Mouse (Mus musculus) CH12F3 (cell line): ENCODE data around the gene Anks1.

Experiments used
- in situ Hi-C: fragments of 300-500 bp; cut with MboI; formaldehyde crosslinking; loops from 2 replicates; pipeline ENCODE4 v1.14.3; 2020; ENCODE audit warnings: low sequenced_read_pairs

Gene Anks1

DNA sequence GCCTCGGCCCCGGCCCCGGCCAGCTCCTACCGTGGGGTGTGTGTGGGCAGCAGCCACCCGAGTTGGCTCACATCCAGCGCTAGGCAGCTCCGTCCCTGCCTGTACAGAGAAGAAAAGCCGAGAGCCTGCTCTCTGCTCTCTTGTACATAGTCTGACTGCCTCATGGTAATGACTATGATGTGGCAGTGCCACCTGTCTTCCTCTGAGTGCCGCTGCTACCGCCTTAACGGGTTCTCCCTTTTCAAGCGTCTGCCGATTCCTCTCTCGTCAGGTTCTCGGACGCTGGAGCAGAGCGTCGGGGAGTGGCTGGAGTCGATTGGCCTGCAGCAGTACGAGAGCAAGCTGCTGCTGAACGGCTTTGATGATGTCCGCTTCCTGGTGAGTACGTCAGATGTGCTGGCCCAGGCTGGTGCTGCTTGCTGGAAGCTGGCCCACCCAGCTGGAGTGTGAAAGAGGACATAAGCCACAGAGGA is 133.2 kb downstream of the Anks1 start:
- in situ Hi-C loops: no loop called here

DNA sequence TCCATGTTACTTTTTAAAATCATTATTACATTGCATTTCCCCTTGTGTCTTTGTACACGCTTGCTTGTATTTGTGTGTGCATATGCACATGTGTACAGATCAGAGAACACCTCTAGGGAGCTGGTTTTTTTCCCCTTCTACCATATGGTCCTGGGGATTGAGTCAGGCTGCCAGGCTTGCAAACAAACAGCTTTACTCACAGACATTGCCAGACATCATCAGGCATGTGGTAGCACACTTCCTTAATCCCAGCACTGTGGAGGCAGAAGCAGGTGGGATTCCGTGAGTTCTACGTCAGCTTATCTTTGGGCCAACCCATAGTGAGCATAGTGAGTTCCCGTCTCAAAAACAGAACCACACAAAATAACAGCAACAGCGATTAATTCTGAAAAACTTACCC is 137.9 kb downstream of the Anks1 start:
- in situ Hi-C loops: no loop called here

DNA sequence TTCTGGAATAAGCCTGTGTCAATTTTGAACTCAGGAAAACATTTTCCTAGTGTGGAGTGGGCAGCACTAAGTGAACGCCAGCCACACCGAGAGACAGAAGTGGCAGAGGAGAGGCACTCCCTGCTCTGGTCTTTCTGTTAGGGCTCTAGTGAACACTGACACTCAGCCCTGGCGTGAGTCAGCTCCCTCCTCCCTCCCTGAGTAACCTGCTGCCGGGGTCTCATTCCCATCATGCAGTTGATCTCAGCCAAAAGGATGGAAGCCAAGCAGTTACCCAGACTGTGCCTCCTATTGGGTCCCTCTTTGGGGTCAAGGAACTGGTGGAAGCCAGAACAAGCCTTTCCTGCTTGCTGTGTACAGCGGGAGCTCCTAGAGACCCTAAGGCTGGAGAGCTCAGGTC is 138.4 kb downstream of the Anks1 start:
- in situ Hi-C loops: no loop called here

DNA sequence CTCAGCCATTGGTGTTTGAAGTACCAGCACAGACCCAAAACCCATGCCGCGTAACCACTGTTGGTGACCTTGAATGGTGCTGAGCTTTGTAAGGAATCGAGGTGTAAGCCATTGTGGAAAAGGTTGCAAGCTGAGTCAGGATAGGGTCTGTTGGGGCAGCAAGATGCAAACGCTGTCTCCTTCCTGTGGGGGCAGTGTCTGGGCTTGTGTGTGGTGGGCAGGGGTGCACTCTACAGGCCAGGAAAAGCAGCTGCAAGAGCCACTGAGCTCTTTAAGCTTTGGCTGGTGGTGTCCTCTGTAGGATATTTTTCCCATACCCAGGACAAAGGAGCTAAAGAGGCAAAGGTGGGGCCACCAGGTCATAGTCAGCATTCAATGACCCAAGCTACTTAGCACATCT is 139.3 kb downstream of the Anks1 start:
- in situ Hi-C loops: no loop called here

DNA sequence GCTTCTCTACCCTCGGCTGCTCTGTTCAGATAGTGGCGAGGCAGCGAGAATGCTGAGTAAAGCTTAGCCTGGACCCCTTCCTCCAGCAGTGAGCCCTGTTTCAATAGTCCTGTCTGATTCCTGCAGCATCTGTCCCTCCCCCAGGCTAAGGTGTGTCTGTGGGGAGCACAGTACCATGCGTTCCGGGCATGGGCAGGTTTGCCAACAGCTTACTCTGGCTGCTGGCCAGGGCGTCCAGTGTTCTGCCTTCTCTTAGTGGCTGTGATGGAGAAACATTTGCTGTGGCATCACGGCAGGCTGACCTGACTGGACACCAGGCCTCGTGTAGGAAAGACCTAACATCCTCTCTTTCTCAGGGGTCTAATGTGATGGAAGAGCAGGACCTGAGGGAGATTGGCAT is 141.1 kb downstream of the Anks1 start:
- in situ Hi-C loops: no loop called here

DNA sequence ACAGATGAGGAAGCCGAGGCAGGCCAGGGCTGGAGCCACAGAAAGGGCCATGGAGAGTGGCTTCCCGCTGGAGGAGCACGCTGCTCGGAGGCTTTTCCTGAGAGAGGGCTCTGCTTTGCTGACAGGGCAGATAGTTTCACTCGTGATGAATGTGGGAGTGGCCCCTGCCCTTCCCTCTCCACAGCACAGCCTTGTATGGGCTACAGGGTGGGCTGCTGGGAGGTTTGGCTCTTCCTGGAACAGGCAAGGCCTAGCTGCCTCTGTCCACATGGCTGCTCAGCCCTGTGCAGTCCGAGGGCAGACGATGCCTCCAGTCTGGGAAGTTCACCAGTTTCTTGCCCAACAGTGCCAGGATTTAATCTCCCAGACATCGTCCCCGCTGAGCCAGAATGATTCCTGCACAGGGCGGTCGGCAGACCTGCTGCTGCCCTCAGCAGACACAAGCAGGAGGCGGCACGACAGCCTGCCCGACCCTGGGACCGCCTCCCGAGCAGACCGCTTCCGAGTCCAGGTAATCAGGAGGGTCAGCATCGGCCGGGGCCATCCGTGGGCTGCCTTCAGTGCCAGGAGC is 143.3 kb downstream of the Anks1 start:
- in situ Hi-C loops: no loop called here

DNA sequence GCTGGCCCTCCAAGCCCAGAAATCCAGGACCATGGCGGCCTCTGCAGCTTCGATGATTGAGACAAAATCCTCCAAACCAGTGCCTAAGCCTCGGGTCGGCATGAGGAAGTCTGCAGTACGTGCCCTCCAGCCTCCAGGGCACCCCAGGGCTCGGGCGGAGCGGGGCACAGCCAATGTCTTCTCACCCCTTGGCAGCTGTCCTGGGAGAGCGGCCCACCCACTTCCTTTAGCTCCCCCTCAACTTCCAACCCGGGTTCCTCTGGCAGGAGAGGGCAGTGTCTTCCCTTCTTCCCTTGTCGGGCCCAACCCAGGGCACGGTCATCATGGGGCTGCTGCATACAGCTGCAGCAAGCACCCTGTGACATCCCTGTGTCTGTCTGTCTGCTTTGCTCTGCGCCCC is 149.2 kb downstream of the Anks1 start:
- in situ Hi-C loops: no loop called here

DNA sequence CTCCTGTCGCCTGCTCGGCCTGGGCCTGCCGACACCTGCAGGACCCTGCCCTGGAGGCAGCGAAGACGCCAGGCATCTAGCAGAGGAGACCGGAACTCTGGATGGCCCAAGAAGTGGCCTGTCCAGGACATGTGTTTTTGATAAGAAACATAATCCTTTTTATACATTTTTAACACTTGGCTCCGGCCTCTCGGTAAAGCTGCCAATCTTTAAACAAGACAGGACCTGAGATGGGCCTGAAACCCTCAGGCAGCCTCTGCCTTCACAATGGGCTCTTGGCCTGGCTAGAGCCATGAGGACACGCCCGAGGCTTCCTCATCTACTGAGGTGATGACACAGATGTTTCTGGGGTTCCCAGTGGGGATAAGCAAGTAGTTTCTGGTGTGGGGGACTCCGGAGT is 151.6 kb downstream of the Anks1 start:
- in situ Hi-C loops: no loop called here

DNA sequence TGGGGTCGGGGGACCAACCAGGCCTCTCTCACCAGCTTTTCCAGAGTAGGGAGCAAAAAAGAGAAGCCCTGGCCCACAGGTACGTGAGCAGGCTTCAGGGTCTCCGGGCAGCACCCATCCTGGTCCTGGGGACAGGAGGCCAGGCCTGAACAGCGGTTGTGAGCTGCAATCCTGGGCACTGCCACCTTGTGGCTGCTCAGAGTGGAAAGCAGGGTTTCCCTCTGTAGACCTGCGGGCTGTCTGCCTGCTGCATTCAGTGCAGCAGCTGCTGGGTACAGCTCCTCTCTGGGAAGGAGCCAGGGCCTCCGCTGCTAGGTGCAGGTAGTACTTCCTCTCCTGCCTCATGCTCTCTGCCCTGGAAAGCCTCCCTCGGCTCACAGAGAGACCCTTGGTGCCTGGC is 152.4 kb downstream of the Anks1 start:
- in situ Hi-C loops: no loop called here

DNA sequence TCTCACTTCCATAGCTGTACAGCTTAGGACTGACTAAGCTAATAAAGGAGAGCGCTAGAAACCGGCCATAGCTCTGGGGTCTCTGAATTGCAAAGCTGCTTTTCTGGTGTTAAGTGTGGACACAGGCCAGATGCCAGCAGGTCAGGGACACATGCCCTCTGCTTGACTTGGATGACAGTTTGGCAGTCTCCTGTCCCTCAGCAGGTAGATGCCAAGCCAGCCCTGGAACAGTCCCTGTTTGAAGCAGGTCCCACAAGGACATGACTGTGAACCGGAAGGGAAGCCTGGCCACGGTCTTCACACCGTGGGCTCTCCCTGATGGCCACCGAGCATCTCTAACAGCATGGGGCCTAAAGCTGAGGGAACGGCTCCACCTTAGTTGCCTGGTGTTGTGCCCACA is 153.6 kb downstream of the Anks1 start:
- in situ Hi-C loops: no loop called here

DNA sequence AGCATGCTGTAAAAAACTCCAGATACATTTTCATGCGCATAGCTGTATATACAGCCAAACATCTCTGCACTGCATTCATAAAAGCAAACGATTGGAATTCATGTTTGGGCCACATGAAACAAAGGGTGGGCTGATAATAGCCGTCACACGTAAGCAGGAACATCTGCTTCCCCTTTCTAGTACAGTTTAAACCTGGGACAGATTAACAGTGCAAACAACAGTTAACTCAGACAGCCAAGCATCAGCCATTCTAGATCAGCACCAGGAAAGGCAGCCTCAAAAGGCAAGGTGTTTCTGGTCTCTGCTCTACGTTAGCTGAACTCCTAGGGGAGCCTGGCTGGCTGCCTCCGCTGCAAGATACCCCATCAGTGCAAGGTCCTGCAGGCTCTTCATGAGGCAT is 154.1 kb downstream of the Anks1 start:
- in situ Hi-C loops: no loop called here

DNA sequence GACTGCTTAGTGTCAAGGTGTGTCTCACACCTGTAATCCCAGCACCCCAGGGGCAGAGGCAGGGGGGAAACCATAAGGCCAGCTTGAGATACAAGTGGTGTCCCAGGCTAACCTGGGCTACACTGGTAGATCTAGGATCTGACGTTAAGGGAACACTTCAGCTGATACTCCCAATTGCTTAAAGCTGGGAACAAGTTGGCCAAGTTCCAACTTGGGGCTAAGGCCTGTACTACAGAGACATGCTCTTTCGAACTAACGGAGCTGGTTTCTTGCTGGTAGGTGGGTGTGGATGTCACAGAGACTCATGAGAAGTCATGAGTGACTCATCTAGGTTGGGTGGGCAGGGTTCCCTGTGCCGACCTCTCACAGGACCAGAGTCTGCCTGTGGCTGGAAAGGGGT is 158.2 kb downstream of the Anks1 start:
- in situ Hi-C loops: no loop called here

DNA sequence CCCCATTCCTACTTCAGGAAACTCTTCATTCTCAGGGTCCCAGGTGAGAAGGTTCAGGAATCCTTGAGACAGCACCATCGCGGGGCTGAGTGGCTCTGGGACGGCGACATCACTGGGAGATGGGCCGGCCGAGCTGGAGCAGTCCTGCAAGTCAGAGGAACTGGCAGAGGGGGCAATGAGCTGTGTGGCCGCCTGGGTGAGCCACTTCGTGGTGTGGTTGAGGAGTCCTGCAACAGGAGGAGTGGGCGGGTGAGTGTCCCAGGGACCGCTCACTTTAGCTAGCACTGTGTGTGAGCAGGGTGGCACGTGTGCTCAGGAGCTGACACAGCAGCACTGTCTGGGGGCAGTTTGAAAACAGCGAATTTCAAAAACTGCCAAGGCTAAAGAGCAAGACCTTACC is 160.3 kb downstream of the Anks1 start:
- in situ Hi-C loops: no loop called here

DNA sequence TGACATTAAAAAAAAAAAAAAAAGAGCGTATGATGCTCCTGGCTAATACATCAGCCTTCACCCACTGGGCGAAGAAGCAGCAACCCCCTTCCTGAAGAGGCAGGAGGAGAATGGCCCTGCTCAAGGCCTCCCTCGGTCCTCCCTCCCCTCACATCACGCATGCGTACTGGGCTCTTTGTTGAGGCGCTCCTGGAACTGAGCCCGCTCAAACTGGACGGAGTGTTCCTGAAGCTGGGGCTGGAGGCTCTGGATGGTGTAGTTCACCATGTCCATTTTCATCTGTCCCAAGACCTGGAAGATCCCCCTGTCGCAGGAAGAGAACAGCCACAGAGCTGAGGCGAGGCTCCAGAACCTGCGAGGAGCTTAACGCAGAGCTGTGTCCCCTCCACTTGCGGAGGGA is 161.2 kb downstream of the Anks1 start:
- in situ Hi-C loops: no loop called here

DNA sequence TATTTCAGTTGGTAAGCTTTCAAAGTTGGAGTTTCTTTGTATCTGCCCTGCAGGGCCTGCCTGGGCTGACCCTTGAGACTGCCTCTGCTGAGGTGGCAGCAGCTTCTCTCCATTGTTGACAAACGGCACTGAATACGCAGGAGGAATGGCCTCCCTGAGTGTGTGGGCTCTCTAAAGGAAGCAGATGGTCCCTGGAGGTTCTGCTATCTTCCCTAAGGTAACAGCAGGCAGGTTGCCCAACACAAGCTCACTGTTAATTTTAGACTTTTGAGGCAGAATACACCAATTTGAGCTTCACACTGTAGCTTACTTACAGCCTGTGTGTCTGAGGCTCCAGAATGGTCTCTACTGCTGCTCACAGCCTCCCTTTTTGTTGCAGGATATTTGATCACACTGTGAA is 163.6 kb downstream of the Anks1 start:
- in situ Hi-C loops: no loop called here

DNA sequence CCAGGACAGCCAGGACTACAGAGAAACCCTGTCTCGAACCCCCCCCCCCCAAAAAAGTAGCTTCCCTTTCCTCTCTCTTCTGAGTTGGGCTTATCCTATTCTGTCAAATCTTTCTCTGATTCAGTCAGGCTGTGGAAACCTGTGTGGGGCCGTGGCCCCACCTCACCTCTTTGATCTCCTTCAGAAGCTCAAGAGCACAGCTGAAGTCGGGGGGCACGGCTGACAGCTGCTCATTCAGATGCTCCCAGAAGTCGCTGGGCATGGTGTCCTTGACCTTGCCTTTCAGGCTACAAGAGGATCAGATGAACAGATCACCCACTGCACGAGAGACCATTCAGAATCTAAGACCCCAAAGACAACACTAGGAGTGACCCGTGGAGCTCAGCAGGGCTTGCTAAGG is 165.4 kb downstream of the Anks1 start:
- in situ Hi-C loops: no loop called here

DNA sequence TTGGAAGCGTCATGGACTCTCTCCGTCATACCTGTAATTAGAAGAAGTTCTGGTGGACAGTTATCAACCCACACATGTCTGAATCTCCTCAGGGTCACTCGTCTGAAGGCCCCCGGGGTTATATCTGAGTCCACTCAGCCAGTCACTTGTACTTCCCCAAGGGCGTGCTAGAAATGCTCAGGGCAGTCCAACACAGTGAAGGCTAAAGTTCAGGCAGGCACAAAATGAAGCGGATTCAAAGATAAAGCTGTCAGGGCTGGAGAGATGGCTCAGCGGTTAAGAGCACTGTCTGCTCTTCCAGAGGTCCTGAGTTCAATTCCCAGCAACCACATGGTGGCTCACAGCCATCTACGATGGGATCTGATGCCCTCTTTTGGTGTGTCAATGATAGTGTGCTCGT is 168.9 kb downstream of the Anks1 start:
- in situ Hi-C loops: no loop called here

DNA sequence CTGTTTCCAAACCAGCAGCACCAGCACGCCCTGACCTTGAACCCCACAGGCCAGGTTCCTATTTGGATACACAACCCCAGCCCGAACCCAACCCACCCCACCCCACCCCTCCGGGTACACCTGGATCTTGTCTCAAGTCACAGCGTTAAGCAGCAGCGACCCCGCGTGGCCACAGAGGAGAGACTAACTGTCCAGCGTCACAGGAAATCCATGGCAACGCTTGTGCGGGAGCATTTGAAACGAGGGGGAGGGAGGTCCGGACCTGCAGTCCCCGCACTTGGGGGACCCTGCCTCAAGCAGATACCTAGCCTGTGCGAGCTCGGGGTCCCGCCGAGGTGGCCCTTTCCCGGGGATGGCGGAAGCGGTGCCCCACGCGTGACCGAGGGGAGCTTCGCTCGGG is 170.5 kb downstream of the Anks1 start:
- in situ Hi-C loops: loop anchor here (5.0 kb wide), 1 partner anchor 83 kb away; no protein-coding TSS in a partner anchor

DNA sequence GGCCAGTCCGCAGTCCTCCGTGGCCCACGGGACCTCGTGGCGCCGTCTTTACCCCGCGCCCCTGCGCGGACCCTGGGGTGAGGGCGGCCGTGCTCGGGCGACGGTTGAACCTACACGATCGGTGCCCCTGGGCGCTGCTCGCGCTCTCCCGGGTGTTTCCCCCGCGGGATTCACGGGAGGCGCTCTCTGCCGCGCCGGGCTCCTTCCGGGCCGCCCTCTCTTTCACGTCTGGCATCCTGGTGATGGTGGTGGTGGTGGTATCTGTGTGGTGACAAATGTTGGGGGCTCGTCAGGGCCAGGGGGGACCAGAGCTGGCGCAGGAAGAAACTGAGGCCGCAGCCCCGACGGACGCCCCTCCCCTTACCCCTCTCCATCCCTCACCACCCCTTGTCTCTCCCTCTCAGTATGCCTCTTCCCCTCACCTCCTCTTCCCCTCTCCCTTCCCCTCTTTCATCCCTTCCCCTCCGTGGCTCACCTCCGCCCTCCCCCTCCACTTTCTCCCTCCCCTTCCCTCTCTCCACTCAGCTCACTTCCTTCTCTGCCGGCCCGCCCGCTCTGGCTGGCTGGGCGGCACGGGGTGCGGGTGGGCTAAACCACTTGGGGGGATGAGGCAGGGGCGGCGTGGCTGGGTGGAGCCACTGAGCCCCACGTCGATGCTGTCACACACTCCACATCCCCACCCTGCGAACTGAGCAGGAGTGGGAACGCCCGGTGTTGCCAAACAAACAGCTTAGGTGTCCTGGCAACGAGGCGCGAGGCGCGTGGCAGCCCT is 171.1 kb downstream of the Anks1 start, which contains the start of gene Tcp11:
Tcp11 (minus strand) TSS at position 595 of the 772 bp plus-strand sequence.
- in situ Hi-C loops: loop anchor here (5.0 kb wide), 1 partner anchor 82 kb away; no protein-coding TSS in a partner anchor

DNA sequence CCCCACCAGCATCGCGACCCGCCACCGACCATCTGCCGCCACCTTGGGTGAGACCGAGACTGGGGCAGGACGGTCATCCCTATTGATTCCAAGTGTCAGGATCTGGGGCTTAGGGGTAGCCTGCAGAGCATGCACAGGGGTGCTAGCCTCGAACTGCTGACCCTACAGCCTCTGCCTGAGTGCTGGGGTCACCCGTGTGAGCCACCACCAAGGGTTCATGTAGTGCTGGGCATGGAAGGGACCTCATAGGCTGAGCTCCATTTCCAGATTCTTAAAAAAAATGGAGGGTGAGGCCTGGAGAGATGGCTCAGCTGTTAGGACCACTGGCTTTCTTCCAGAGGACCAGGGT is 171.7 kb downstream of the Anks1 start:
- in situ Hi-C loops: loop anchor here (5.0 kb wide), 1 partner anchor 82 kb away; no protein-coding TSS in a partner anchor

DNA sequence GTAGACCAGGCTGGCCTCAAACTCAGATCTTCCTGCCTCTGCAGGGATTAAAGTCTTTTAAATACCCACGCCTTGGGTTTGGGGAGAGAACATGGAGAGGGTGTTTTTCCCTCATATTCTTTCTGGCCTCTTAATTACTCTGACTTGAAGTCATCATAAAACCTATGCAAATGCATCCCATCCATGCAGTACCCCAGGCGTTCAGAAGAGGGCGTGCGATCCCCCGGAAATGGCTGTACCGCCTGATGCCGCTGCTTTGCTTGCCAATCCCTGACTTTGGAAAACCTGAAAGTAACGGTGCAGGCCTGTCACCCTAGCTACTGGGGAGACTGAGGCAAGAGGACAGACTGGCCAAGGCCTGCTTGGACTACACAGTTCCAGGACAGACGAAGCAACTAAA is 172.3 kb downstream of the Anks1 start:
- in situ Hi-C loops: loop anchor here (5.0 kb wide), 1 partner anchor 81 kb away; no protein-coding TSS in a partner anchor

DNA sequence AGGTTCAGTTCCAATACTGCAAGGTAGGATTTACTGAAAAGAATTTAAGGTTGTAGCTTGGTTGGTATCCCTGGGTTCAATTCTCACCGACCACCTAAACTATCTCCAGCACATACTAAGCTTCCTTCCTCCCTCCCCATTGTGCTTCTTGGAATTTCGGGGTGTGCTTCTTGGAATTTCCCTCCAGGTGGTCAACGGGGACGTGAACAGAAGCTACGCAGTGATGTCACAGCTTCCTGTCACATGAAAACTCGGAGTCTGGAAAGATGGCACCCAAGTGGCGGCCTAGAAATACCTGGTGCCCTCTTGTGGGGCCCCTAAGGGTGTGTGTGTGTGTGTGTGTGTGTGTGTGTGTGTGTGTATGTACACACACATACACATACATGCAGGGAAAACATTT is 172.8 kb downstream of the Anks1 start:
- in situ Hi-C loops: loop anchor here (5.0 kb wide), 1 partner anchor 80 kb away; no protein-coding TSS in a partner anchor
